Mouse (Mus musculus): ENCODE measurements at regions not wholly inside any gene's neighbourhood (a gene's known extent, or its start where the extent isn't known, plus 50 kb on each side); places are given as distances from the start of the nearest gene placed in this dataset.
"Not testable (repeated sequence)": the region's sequence is repeated elsewhere in the genome, so short reads cannot be mapped to it uniquely, and the experiment has no call there.

- intact Hi-C loops (cut with DNase I), result loop anchor here (2.0 kb wide), 1 partner anchor 889 kb away; no protein-coding TSS in a partner anchor
- no peak for DNase-seq
These were observed 817.8 kb downstream of the Gm9195 start for GRCm38 (mm10) chr14:71673837-71674236.

DNA sequence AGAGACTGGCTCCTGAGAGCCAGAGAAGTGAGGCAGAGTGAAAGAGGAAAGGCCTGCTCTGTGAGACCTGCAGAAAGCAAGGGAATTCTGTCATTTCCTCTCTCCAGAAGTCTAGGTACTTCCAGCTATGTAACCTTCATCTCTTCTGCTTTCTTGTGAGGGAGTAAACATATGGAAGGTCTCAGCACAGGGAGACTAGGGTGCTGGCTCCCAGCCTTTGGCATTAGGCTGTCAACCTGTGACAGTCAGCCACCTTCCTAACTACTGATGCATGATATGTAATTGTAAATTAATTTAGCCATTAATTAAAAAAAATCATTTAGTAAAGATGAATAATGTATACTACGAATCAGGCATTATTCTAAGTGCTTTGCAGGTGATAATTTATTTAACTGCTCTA is 819.2 kb downstream of the Gm9195 start:
- intact Hi-C loops (cut with DNase I), result loop anchor here (2.0 kb wide), 1 partner anchor 888 kb away; no protein-coding TSS in a partner anchor
- no peak for DNase-seq

DNA sequence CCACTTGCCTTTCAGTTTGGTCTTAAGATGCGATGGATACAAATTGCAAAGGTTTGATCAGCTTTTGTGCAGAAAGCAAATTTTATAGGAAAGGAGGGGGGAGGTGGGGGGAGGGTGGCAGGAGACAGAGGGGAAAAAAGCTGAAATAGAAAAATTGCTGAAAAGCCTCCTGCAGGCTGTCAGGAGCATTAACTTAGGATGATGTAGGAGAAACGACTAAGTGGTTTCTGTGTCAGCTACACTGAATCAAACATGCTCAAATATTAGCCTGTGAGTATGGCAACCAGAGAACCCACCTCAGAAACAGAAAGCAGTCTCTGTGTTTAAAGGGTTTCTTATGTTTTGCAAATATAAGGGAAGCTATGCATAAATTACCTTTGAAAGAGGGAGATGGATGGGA is 819.6 kb downstream of the Gm9195 start:
- DNase-seq, result no peak
- intact Hi-C loops (cut with DNase I), result loop anchor here (2.0 kb wide), 1 partner anchor 887 kb away; no protein-coding TSS in a partner anchor

DNA sequence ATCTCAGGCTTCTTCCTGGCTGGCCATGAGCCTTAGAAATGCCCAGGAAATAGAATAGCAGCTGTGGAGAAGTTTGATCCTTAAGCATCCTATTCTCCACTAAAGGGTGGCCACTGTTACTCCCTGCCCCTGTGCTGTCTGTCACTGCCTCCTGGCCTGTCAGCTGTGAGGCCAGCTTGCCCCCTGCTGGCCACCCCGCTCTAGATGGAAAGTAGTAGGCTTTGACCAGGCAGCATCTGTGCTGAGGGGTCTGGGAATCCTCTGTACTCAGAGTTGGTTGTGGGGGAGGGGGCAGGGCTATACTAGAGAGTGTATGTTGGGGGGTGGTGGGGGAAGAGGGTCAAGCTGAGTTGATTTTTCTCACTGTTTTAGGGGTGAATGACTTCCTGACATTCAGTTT is 821.2 kb downstream of the Gm9195 start:
- peak; percentile 16 to 18 for DNase-seq
- intact Hi-C loops (cut with DNase I), result no loop called here

DNA sequence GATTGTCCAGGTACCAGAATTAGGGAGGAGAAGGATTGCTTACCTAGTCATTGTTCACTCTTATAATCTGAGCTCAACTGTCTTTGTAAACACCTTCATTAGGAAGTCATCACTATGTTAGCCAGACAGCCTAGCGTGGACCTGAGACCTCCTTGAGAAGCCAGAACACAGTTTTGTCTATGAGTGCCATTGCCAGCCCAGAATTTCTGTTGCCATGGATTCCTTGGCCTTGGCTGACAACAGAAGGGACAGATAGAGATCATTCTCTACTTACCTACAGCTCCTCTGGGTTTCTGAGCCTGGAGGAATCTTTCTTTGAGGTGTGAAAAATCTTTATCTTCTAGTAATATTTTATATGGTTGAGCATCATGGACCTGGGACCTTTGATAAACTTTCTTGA is 825.0 kb downstream of the Gm9195 start:
- intact Hi-C loops (cut with DNase I), result no loop called here
- DNase-seq, result no peak

GRCm38 (mm10) chr14:71660166-71660565 is 831.5 kb downstream of the Gm9195 start:
- intact Hi-C loops (cut with DNase I), result no loop called here
- DNase-seq, result no peak

- intact Hi-C loops (cut with DNase I), result no loop called here
- DNase-seq, result no peak
These were observed 836.6 kb downstream of the Gm9195 start for GRCm38 (mm10) chr14:71654785-71655627.

DNA sequence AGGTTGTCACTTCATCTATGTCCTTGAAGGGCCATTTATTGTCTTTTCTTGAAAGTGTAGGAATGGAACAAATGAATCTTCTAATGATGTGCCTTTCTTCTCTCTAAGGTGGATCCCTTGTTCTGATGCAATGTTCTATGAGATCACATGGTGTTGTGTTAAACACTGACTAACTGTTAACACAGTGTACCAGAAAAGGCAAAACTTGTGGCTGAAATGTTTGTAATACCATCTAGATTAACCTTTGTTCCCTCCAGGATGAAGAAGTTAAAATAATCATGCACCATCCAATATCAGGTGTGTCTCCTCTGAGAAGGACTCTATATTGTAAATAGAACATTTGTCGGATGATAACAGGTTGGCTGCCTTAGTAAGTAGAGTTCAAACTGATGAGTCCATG is 849.1 kb downstream of the Gm9195 start:
- intact Hi-C loops (cut with DNase I), result no loop called here
- no peak for DNase-seq

DNA sequence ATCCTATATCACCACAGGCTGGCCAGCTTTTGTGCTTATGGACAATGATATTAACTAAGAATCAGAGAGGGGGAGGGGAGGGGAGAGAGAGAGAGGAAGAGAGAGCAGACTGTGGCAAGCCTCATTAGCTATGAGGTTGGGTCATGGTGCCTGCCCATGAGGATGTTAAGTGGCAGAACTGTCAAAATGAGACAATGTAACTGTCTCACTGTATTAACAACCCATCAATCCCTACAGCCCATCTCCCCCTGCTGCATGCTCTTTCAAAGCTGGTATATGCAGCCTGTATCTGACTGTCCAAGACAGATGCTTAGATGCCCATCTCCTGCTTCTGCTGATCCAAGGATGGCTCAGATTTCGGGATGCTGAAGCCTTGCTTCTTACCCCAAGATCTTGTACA is 852.6 kb downstream of the Gm9195 start:
- intact Hi-C loops (cut with DNase I), result no loop called here
- DNase-seq, result no peak

- intact Hi-C loops (cut with DNase I), result no loop called here
- DNase-seq, result no peak
These were observed 856.5 kb downstream of the Gm9195 start for GRCm38 (mm10) chr14:71635091-71635490.

DNA sequence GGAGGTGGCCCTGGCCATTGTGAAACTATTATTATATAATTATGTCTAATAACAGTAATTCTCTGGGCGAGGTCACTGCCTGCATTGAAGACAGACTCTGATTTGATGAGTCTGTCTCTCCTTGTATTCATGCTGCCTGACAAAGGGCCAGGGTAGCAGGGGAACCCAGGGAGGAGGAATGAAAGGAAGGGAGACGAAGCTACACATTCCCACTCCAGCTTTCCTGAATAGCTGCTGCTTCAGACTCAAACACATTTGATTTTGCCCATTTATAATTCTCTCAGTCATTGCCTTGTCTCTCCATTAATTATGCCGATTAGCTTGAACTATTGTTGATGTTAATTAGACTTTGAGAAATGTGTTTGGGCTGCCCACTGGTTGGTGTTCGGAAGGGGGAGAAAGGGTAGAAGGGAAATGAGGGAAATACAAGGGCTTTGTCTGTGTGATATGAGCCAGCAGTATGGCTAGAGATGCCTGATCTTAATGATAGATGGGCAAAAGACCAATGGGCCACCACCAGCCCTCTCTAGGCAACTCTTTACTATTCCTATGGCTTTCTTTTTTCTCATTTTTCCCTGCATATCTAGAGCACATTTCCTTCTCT is 881.8 kb downstream of the Gm9195 start:
- intact Hi-C loops (cut with DNase I), result no loop called here
- no peak for DNase-seq

DNA sequence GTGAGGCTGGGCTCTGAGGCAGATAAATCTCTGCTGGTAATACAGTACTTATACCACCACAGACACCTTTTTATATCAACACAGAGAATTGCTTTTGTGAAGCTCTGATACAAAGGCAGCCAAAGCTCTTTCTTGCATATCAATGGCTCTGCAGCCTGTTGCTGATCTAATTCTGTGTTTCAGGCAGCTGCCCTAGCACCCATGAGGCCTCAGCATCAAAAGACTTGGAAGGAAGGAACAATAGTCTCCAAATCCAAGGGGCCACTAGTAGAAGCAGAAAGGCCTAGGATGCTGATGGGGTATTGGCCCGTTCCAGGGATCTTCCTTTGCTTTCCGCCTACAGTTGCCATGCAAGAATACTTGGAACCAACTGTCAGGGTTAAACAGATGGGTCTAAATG is 887.9 kb downstream of the Gm9195 start:
- intact Hi-C loops (cut with DNase I), result no loop called here
- DNase-seq, result no peak

DNA sequence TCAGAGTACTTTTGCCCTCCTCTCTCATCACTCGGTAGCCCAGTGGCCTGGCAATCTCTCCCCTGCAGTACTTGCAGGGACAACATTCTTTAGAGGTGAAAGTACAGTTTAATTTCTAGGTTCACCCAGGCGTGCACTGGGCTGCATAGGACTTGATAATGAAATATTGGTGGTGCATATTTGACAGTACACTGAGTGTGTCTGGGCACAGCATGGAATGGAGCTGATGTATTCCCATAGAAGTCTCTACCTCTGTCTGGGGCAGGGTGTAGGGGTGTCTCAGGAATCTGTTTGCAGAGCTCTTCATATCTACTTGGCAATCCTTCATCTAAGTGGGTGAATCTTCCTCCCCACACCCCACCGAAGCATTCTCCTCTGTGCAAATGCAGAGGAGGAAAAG is 893.8 kb downstream of the Gm9195 start:
- intact Hi-C loops (cut with DNase I), result no loop called here
- no peak for DNase-seq

GRCm38 (mm10) chr14:71588694-71589240 is 902.9 kb downstream of the Gm9195 start:
- no peak for DNase-seq
- intact Hi-C loops (cut with DNase I), result no loop called here

DNA sequence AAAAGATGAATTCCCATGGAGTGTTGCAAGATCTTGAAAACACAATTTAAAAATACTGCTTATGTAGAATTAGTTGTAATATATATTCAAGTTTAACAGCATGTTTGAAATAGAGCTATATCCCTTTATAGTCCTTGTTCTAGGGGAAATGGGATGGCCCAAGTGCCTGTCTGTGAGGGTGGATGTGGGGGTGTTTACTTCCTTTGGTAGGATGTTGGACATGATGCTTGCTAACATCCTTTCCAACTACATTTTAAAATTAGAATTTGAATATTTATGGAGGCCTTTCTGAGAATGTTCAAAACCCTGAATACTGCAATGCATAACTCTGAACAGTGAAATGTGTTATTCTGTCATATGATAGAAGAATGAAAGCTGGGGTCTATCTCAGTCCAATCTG is 903.6 kb downstream of the Gm9195 start:
- intact Hi-C loops (cut with DNase I), result no loop called here
- no peak for DNase-seq

DNA sequence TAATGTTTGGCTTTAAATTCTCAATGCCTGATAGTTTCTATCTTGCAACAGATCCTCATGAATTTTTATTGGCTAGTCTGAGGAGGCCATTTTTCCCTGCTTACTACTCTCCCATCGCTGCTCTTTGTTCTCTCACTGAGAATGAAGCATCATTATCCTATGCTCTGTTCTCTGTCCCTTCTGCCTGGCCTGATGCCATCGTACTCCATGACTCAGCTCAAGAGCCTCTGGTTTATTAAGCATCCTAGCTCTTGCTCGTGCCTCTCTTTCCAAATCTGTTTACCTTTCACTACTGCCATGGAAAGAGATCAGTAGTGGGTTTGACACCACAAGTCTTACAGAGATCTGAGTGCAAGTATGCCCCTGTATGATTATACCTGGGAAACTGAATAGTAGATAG is 926.8 kb downstream of the Gm9195 start:
- intact Hi-C loops (cut with DNase I), result no loop called here
- no peak for DNase-seq

DNA sequence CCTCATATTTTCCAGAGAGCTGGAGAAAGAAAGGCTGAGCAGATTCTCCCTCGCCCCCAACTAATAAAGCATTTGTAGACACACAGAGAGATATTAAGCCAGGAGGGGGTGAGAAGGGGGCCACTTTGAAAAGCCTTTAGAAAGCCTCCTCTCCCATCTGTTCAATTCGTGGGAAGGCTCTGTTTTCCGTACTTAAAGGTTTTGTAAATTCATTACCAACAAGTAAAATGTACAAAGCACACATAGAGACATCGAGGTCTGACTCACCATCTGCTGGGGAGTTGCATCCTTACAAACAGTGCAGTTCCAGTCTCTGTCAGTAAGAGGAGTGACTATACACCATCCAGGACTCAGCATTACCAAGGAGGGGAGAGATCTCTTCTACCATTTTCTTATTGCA is 929.7 kb downstream of the Gm9195 start:
- no peak for DNase-seq
- intact Hi-C loops (cut with DNase I), result no loop called here

- DNase-seq; intact Hi-C loops (cut with DNase I): not testable (repeated sequence)
These were observed 937.3 kb downstream of the Gm9195 start for GRCm38 (mm10) chr14:71554324-71554723.

DNA sequence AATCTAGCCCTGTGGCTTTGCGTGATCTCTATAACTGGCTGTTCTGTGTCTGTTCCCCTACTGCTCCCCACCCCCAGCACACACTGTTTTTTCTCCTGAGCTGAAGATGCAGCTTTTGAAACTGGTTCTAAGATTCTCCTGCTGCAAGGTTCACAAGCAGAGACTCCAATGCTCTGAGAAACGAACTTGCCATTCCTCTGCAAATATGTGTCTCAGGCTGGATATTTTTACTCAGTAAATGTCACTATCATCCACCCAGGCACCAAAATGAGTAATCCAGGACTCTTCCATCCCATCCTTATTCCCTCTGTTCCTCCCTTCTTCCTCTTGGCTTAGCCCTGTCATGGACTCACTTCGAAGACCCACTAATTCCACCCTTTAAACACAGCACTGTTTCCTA is 943.9 kb upstream of the Fam160b2 start:
- DNase-seq, result no peak
- intact Hi-C loops (cut with DNase I), result no loop called here

GRCm38 (mm10) chr14:71532074-71532659 is 932.5 kb upstream of the Fam160b2 start:
- DNase-seq, result no peak
- intact Hi-C loops (cut with DNase I), result no loop called here

DNA sequence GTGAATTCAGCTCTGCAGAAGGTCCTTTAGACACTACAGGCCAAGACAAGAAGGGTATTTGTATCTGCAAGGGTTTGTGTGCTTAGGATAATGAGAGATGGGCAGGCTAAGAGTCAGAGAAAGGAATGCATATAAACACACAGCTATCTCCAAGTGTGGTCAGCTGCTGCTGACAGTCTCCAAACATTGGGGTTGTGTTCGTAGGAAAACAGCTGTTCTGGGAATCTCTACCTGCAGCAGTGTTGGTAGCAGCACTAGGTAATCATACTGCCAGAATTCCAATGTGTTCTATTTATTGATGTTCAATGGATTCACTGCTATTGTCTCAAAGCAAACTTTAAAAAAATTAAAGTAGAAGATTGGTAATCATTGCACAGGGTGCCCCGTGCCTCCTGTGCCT is 931.7 kb upstream of the Fam160b2 start:
- intact Hi-C loops (cut with DNase I), result no loop called here

More for the DNA sequence above, 931.7 kb upstream of the Fam160b2 start:
- no peak for DNase-seq

Data from gastrocnemius, postnatal 36 days (tissue).